9 mouse cellular contexts compared by ENCODE assay signal in genomic region chr6:8996301-8996943, GRCm38 (mm10). TPM values are rescaled to one million over a fixed set of nuclear protein-coding genes. Genes with fewer than 3 reads are reported as not detected.
DNase-seq lines count a peak whose midpoint lies in the region; ATAC-seq and TF ChIP-seq lines count a peak whose summit lies in the region.
"Had no signal": no experiment of that assay in that cellular context is flagged by ENCODE, and none has a peak within 500 bp of the region (broad histone marks: within the 10 kb centered on the region; RNA-seq: fewer than 3 reads in every experiment).

No protein-coding gene starts in this region.

- H3K27me3 ChIP-seq in limb, embryonic 13.5 days, result no peaks in the 10 kb centered on the region
- no peaks in the 10 kb centered on the region for H3K27me3 ChIP-seq in limb, embryonic 10.5 days (ENCODE audit: low read depth, poor library complexity, severe bottlenecking)
- H3K27me3 ChIP-seq in embryonic facial prominence, embryonic 13.5 days, result no peaks in the 10 kb centered on the region
- no peaks in the 10 kb centered on the region for H3K27me3 ChIP-seq in kidney, embryonic 14.5 days (ENCODE audit: control insufficient read depth, insufficient read depth, low read length)
- H3K27me3 ChIP-seq in stomach, postnatal 0 days (ENCODE audit: control insufficient read depth, insufficient read depth, low read length), result no peaks in the 10 kb centered on the region
- H3K27me3 ChIP-seq in thymus, adult 2 months (ENCODE audit: control insufficient read depth, insufficient read depth, low read length), result no peaks in the 10 kb centered on the region
- H3K27me3 ChIP-seq: forebrain, embryonic 15.5 days had no signal

- H3K9me3 ChIP-seq in limb, embryonic 13.5 days, result no peaks in the 10 kb centered on the region
- no peaks in the 10 kb centered on the region for H3K9me3 ChIP-seq in limb, embryonic 10.5 days (replicated peaks)
- no peaks in the 10 kb centered on the region for H3K9me3 ChIP-seq in embryonic facial prominence, embryonic 13.5 days
- H3K9me3 ChIP-seq in kidney, embryonic 14.5 days (ENCODE audit: control insufficient read depth, low read length), result no peaks in the 10 kb centered on the region
- H3K9me3 ChIP-seq in stomach, postnatal 0 days (ENCODE audit: control insufficient read depth, low read length), result no peaks in the 10 kb centered on the region
- H3K9me3 ChIP-seq: forebrain, embryonic 15.5 days had no signal

- TF ChIP-seq EP300 in stomach, postnatal 0 days (optimal IDR thresholded peaks at IDR 0.05), result no peak

- H3K36me3 ChIP-seq in limb, embryonic 13.5 days, result no peaks in the 10 kb centered on the region
- H3K36me3 ChIP-seq in limb, embryonic 10.5 days, result no peaks in the 10 kb centered on the region
- no peaks in the 10 kb centered on the region for H3K36me3 ChIP-seq in embryonic facial prominence, embryonic 13.5 days
- H3K36me3 ChIP-seq in kidney, embryonic 14.5 days (ENCODE audit: control insufficient read depth, insufficient read depth, low read length), result no peaks in the 10 kb centered on the region
- no peaks in the 10 kb centered on the region for H3K36me3 ChIP-seq in stomach, postnatal 0 days (ENCODE audit: control insufficient read depth, insufficient read depth, low read length)
- H3K36me3 ChIP-seq in thymus, adult 2 months (ENCODE audit: control insufficient read depth, insufficient read depth, low read length), result no peaks in the 10 kb centered on the region
- H3K36me3 ChIP-seq: forebrain, embryonic 15.5 days had no signal

- ATAC-seq in limb, embryonic 13.5 days (ENCODE audit: low FRiP score, low read depth), result no peak; the same call in 1 of the 2 replicates
- no peak for ATAC-seq in embryonic facial prominence, embryonic 13.5 days (ENCODE audit: insufficient number of reproducible peaks, insufficient read depth, low FRiP score, low TSS enrichment, low read depth)
- ATAC-seq in kidney, embryonic 14.5 days (ENCODE audit: low FRiP score, low TSS enrichment), result peak; percentile 46; the same call in 1 of the 2 replicates
- ATAC-seq in stomach, postnatal 0 days (ENCODE audit: low FRiP score, low TSS enrichment), result no peak
- ATAC-seq in megakaryocyte, adult 5-6 weeks (ENCODE audit: poor library complexity, severe bottlenecking), result no peak
- ATAC-seq: forebrain, embryonic 15.5 days had no signal

- no peak overlapping the region for H3K9ac ChIP-seq in limb, embryonic 13.5 days
- no peak overlapping the region; the same call in 1 of the 2 replicates for H3K9ac ChIP-seq in embryonic facial prominence, embryonic 13.5 days
- H3K9ac ChIP-seq in kidney, embryonic 14.5 days (ENCODE audit: low read depth, low read length), result no peak overlapping the region
- no peak overlapping the region for H3K9ac ChIP-seq in stomach, postnatal 0 days (ENCODE audit: low read length)
- H3K9ac ChIP-seq: forebrain, embryonic 15.5 days had no signal

- no peaks in the 10 kb centered on the region for H3K4me1 ChIP-seq in limb, embryonic 13.5 days
- H3K4me1 ChIP-seq in limb, embryonic 10.5 days, result peaks cover 6% of the 10 kb centered on the region; the same call in 1 of the 2 replicates
- peaks cover 4% of the 10 kb centered on the region; the same call in 1 of the 2 replicates for H3K4me1 ChIP-seq in embryonic facial prominence, embryonic 13.5 days
- no peaks in the 10 kb centered on the region for H3K4me1 ChIP-seq in kidney, embryonic 14.5 days (ENCODE audit: control insufficient read depth, insufficient read depth, low read length)
- H3K4me1 ChIP-seq in stomach, postnatal 0 days (replicated peaks; ENCODE audit: control insufficient read depth, insufficient read depth), result no peaks in the 10 kb centered on the region
- no peaks in the 10 kb centered on the region for H3K4me1 ChIP-seq in thymus, adult 2 months (replicated peaks; ENCODE audit: control insufficient read depth, insufficient read depth, low read length)
- H3K4me1 ChIP-seq: forebrain, embryonic 15.5 days had no signal

- DNase-seq in limb, embryonic 10.5 days (ENCODE audit: low spot score), result no peak
- DNase-seq in stomach, postnatal 0 days (ENCODE audit: low spot score), result no peak
- no peak for DNase-seq in thymus, adult 2 months

- no peak for TF ChIP-seq CTCF in stomach, postnatal 0 days (IDR thresholded peaks at IDR 0.05; ENCODE audit: low read depth)
- no peak for TF ChIP-seq CTCF in thymus, adult 2 months (IDR thresholded peaks at IDR 0.05; ENCODE audit: borderline replicate concordance, control insufficient read depth, extremely low read depth, insufficient read depth, low read length, poor library complexity)

- WGBS in limb, embryonic 13.5 days, result 39% methylated on average over 12 of the region's 12 CpGs
- WGBS in limb, embryonic 10.5 days, result 64% methylated on average over 12 of the region's 12 CpGs
- WGBS in embryonic facial prominence, embryonic 13.5 days, result 56% methylated on average over 12 of the region's 12 CpGs
- WGBS in kidney, embryonic 14.5 days, result 44% methylated on average over 12 of the region's 12 CpGs
- 45% methylated on average over 12 of the region's 12 CpGs for WGBS in stomach, postnatal 0 days
- WGBS in thymus, adult 2 months, result 65% methylated on average over 12 of the region's 12 CpGs

- no peak overlapping the region for H3K4me3 ChIP-seq in limb, embryonic 13.5 days
- H3K4me3 ChIP-seq in limb, embryonic 10.5 days, result no peak overlapping the region
- H3K4me3 ChIP-seq in embryonic facial prominence, embryonic 13.5 days, result no peak overlapping the region
- H3K4me3 ChIP-seq in kidney, embryonic 14.5 days (ENCODE audit: low read length), result no peak overlapping the region
- no peak overlapping the region for H3K4me3 ChIP-seq in stomach, postnatal 0 days (ENCODE audit: low read depth, low read length)
- no peak overlapping the region for H3K4me3 ChIP-seq in thymus, adult 2 months (ENCODE audit: control insufficient read depth, insufficient read depth, low read length)
- H3K4me3 ChIP-seq: forebrain, embryonic 15.5 days had no signal

- no peak overlapping the region for H3K27ac ChIP-seq in limb, embryonic 13.5 days
- H3K27ac ChIP-seq in limb, embryonic 10.5 days, result no peak overlapping the region; the same call in 1 of the 2 replicates
- H3K27ac ChIP-seq in embryonic facial prominence, embryonic 13.5 days, result no peak overlapping the region
- no peak overlapping the region for H3K27ac ChIP-seq in kidney, embryonic 14.5 days (ENCODE audit: low read depth, low read length)
- no peak overlapping the region for H3K27ac ChIP-seq in stomach, postnatal 0 days (replicated peaks)
- H3K27ac ChIP-seq in thymus, adult 2 months (ENCODE audit: control insufficient read depth, insufficient read depth, low read length), result no peak overlapping the region
- H3K27ac ChIP-seq: forebrain, embryonic 15.5 days had no signal

- no peak for TF ChIP-seq POLR2A in thymus, adult 2 months (IDR thresholded peaks at IDR 0.05; ENCODE audit: control insufficient read depth, extremely low read depth, insufficient read depth, low read length, poor library complexity)

- H3K4me2 ChIP-seq in limb, embryonic 13.5 days (replicated peaks), result peak overlapping the region; percentile 35; the same call in 1 of the 2 replicates
- peak overlapping the region; percentile 24; the same call in 1 of the 2 replicates for H3K4me2 ChIP-seq in embryonic facial prominence, embryonic 13.5 days
- H3K4me2 ChIP-seq in kidney, embryonic 14.5 days (replicated peaks; ENCODE audit: low read depth, low read length), result no peak overlapping the region
- H3K4me2 ChIP-seq in stomach, postnatal 0 days (replicated peaks; ENCODE audit: low read depth), result peak overlapping the region; percentile 2; the same call in 1 of the 2 replicates
- H3K4me2 ChIP-seq: forebrain, embryonic 15.5 days had no signal

RNA-seq across cellular contexts. Expression of gene Nxph1, which starts 48.2 kb away (rescaled TPM):
- polyA plus RNA-seq in limb, embryonic 13.5 days (2015; fragmentation: Nextera tagmentation; extraction: Ambion mirVana), result 1.5 and 1.6 TPM in 2 replicates
- not detected in 2 replicates for polyA plus RNA-seq in limb, embryonic 10.5 days (2016; fragmentation: Nextera tagmentation; extraction: Ambion mirVana)
- 2.9 and 3.2 TPM in 2 replicates for polyA plus RNA-seq in embryonic facial prominence, embryonic 13.5 days (2015; fragmentation: Nextera tagmentation; extraction: Ambion mirVana)
- 0.11 and 0.14 TPM in 2 replicates for polyA plus RNA-seq in kidney, embryonic 14.5 days (2014; fragmentation: Nextera tagmentation; extraction: Ambion mirVana)
- 0.28 and 0.42 TPM in 2 replicates for polyA plus RNA-seq in stomach, postnatal 0 days (2015; fragmentation: Nextera tagmentation; extraction: Ambion mirVana)
- total RNA-seq in megakaryocyte, adult 5-6 weeks (2015), result not detected in 2 replicates
- not detected in 2 replicates for total RNA-seq in megakaryocyte, adult 5-6 weeks (2017)
- polyA plus RNA-seq in thymus, adult 2 months (2012; rRNA removed), result 0.06 and 0.11 TPM in 2 replicates
- total RNA-seq: neutrophil, adult 5-6 weeks had no signal
